Mouse (Mus musculus): ENCODE data around the gene Cebpa. TPM values are rescaled to one million over a fixed set of nuclear protein-coding genes. Genes with fewer than 3 reads are reported as not detected.

The Cebpa gene
- polyA plus RNA-seq, 1 experiment from 2014 or later = 4.3 TPM

DNA sequence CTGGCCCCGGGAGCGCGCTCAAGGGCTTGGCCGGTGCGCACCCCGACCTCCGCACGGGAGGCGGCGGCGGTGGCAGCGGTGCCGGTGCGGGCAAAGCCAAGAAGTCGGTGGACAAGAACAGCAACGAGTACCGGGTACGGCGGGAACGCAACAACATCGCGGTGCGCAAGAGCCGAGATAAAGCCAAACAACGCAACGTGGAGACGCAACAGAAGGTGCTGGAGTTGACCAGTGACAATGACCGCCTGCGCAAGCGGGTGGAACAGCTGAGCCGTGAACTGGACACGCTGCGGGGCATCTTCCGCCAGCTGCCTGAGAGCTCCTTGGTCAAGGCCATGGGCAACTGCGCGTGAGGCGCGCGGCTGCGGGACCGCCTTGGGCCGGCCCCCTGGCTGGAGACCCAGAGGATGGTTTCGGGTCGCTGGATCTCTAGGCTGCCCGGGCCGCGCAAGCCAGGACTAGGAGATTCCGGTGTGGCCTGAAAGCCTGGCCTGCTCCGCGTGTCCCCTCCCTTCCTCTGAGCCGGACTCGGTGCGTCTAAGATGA, 1.1 kb downstream of the Cebpa start:
- no peak for DNase-seq
- Histone ChIP-seq H3K9ac (peak overlapping the region; percentile 71), H3K4me1 (replicated peaks) (peaks cover 46% of the 10 kb centered on the region), H3K4me3 (replicated peaks) (peak overlapping the region; percentile 63), H3K9me3 (replicated peaks) (no peaks in the 10 kb centered on the region), H3K36me3 (no peaks in the 10 kb centered on the region), H3K27me3 (peaks cover 79% of the 10 kb centered on the region), H3K27ac (peak overlapping the region; percentile 61), H3K4me2 (peak overlapping the region; percentile 68)
- WGBS (ENCODE audit: insufficient replicate concordance) = under 1% methylated on average over 53 of the region's 53 CpGs
- ATAC-seq (ENCODE audit: low read depth) = no peak

DNA sequence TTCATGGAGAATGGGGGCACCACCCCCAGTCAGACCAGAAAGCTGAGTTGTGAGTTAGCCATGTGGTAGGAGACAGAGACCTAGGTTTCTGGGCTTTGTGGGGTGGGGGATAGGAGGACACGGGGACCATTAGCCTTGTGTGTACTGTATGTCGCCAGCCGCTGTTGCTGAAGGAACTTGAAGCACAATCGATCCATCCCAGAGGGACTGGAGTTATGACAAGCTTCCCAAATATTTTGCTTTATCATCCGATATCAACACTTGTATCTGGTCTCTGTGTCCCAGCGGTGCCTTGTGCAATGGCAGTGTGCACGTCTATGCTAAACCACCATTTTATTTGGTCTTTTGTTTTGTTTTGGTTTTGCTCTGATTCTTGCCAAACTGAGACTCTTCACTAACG, 2.1 kb downstream of the Cebpa start:
- DNase-seq = no peak
- ATAC-seq (ENCODE audit: low read depth) = no peak
- H3K4me2 ChIP-seq = peak overlapping the region; percentile 68
- H3K27ac ChIP-seq = no peak overlapping the region
- H3K36me3 ChIP-seq = no peaks in the 10 kb centered on the region
- H3K4me1 ChIP-seq (replicated peaks) = peaks cover 42% of the 10 kb centered on the region
- peaks cover 75% of the 10 kb centered on the region for H3K27me3 ChIP-seq
- H3K9me3 ChIP-seq (replicated peaks) = no peaks in the 10 kb centered on the region
- WGBS (ENCODE audit: insufficient replicate concordance) = 34% methylated on average over 8 of the region's 8 CpGs
- H3K9ac ChIP-seq = peak overlapping the region; percentile 71
- H3K4me3 ChIP-seq (replicated peaks) = peak overlapping the region; percentile 63

DNA sequence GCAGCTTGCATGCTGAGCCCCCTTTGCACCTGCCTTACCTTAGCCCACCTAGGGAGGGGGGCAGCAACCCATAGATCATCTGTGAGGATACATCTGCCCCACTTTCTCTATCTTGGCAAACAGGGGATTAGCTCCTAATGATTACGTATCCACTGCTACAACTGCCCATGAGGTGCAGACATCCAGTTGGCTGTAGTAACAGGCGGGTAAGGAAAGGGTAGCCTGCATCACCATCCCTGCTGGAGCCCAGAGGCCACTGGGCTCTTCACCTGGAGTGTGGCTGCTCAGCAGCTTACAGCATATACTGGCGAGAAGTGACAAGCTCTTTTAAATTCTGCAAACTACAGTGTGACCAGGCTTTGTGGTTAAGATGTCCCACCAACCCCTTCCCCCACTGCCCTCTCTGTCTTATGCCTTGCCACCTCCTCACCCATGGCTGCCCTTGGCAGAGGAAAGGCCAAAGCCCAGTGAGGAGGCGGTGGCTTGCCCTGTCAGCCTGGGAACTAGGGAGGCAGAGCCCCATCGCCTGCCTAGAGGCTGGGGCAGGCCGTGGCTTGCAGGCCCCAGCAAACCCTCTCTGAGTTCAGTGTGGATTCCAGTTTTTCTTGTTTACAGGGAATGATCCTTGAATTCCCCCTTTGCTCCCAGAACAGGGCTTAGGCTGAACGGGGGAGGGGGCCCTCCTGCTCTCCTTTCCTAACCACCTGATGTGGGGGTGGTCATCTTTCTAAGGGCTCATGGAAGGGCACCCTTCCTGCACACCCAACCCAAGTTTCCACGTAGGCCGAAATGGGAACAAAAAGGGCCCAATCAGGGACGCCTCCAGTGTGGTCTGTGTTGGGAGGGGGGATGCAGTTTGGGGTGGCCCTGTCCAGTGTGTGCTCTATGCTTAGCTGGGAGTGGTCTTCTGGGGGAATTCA, 3.6 kb downstream of the Cebpa start:
- ATAC-seq (ENCODE audit: low read depth) = no peak
- no peaks in the 10 kb centered on the region for H3K9me3 ChIP-seq (replicated peaks)
- peak overlapping the region; percentile 63 for H3K4me3 ChIP-seq (replicated peaks)
- peaks cover 47% of the 10 kb centered on the region for H3K4me1 ChIP-seq (replicated peaks)
- WGBS (ENCODE audit: insufficient replicate concordance) = 49% methylated on average over 10 of the region's 10 CpGs
- no peaks in the 10 kb centered on the region for H3K36me3 ChIP-seq
- H3K4me2 ChIP-seq = peak overlapping the region; percentile 68
- peaks cover 60% of the 10 kb centered on the region for H3K27me3 ChIP-seq
- DNase-seq = no peak
- H3K9ac ChIP-seq = peak overlapping the region; percentile 71; the same call in 1 of the 2 replicates
- peak overlapping the region; percentile 45; the same call in 1 of the 2 replicates for H3K27ac ChIP-seq

DNA sequence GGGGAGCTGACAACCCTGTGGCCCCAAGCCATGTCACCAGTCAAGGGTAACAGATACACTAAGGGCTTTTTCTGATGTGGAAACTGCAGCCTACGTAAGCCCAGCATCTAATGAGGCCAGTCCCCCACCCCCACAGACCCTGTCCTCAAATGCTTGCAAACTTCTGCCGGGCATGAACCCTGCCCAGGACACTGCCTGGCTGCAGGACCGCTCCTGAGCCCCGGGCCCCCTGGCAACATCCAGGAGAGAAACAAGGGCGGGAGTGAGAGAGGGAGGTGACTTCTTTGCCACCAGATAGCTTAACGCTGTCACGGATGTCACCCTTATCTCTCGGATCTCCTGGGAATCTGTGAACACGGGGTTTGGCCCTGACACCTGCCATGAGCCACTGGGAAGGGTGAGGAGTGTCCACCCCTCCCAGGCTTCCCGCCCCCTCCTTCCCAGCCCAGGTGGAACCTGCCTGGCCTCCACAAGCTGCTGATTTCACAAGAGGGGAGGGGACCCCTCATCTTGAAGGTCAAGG, 4.4 kb downstream of the Cebpa start:
- Histone ChIP-seq H3K9me3 (replicated peaks) (no peaks in the 10 kb centered on the region), H3K9ac (no peak overlapping the region), H3K4me2 (no peak overlapping the region), H3K27me3 (peaks cover 52% of the 10 kb centered on the region), H3K4me3 (replicated peaks) (no peak overlapping the region), H3K4me1 (replicated peaks) (peaks cover 52% of the 10 kb centered on the region), H3K27ac (no peak overlapping the region), H3K36me3 (no peaks in the 10 kb centered on the region)
- 46% methylated on average over 10 of the region's 10 CpGs for WGBS (ENCODE audit: insufficient replicate concordance)
- DNase-seq (no peak), ATAC-seq (ENCODE audit: low read depth) (no peak)

DNA sequence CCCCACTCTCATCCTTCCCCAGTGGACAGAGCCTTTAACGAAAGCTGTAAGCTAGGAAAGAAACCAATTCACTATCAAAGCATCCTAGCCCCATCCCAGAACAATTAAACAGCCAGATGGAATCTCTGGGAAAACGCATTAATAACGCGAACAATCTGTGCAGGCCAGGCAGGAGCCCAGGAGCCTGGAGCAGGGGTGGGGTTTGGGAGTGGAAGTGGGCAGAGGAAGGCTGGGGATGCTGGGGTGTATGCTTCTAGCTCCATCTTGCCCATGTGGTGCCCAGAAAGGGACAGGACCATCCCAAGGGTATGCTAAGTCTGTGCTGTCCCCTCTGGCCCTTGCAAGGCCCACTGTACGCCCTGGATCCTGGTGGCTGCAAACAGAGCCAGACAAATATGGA, 5.1 kb downstream of the Cebpa start:
- H3K27me3 ChIP-seq = peaks cover 45% of the 10 kb centered on the region
- H3K4me2 ChIP-seq = no peak overlapping the region
- H3K4me3 ChIP-seq (replicated peaks) = no peak overlapping the region
- WGBS (ENCODE audit: insufficient replicate concordance) = 75% methylated on average over 5 of the region's 5 CpGs
- no peak for DNase-seq
- H3K9ac ChIP-seq = no peak overlapping the region
- peaks cover 57% of the 10 kb centered on the region for H3K4me1 ChIP-seq (replicated peaks)
- no peaks in the 10 kb centered on the region for H3K36me3 ChIP-seq
- no peaks in the 10 kb centered on the region for H3K9me3 ChIP-seq (replicated peaks)
- ATAC-seq (ENCODE audit: low read depth) = no peak
- peak overlapping the region; percentile 39 for H3K27ac ChIP-seq

DNA sequence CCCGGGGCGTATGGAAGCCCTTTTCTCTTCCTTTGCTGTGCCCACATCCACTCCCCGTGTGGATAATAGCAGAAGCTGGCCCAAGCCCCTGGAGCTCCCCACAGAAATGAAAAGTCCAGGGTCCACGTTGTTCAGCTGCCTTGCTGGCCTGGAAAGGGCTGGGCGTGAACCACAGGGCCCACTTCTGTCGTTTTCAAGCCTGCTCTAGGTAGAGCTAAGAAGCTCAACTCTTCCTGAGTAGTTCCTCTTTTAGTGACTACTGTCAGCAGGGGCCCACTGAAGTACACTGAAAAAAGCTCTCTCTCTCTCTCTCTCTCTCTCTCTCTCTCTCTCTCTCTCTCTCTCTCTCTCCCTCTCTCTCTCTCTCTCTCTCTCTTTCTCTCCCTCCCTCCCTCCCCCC, 5.7 kb downstream of the Cebpa start:
- Histone ChIP-seq H3K36me3 (no peaks in the 10 kb centered on the region), H3K9me3 (replicated peaks) (no peaks in the 10 kb centered on the region), H3K9ac (no peak overlapping the region), H3K27ac (peak overlapping the region; percentile 39), H3K4me2 (no peak overlapping the region), H3K4me3 (replicated peaks) (no peak overlapping the region), H3K4me1 (replicated peaks) (peaks cover 59% of the 10 kb centered on the region), H3K27me3 (peaks cover 39% of the 10 kb centered on the region)
- WGBS (ENCODE audit: insufficient replicate concordance) = 28% methylated on average over 6 of the region's 6 CpGs
- DNase-seq = no peak
- ATAC-seq (ENCODE audit: low read depth) = no peak

DNA sequence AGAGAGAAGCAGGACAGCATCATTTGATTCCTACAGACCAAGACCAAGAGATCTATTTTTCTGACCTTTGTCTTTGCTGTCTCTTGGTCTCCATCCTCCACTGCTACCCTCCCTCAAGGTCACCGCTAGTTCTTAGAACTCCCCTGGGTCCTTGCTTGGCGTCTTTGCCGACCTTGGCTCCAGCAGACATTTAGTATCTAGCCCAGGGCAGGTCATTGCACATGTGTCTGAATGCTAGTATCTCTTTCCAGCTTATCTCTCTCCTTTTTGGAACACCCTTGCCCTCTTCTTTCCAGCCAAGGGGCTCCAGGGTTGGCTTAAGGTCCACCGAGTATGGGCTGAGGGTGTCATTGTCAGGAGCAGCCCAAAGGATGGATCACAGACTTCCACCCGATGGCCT, 6.9 kb downstream of the Cebpa start:
- no peaks in the 10 kb centered on the region for H3K9me3 ChIP-seq (replicated peaks)
- H3K27me3 ChIP-seq = peaks cover 27% of the 10 kb centered on the region
- no peak overlapping the region for H3K4me3 ChIP-seq (replicated peaks)
- no peaks in the 10 kb centered on the region for H3K36me3 ChIP-seq
- 53% methylated on average over 5 of the region's 5 CpGs for WGBS (ENCODE audit: insufficient replicate concordance)
- H3K27ac ChIP-seq = no peak overlapping the region
- H3K4me1 ChIP-seq (replicated peaks) = peaks cover 56% of the 10 kb centered on the region
- no peak overlapping the region for H3K9ac ChIP-seq
- no peak for ATAC-seq (ENCODE audit: low read depth)
- no peak overlapping the region for H3K4me2 ChIP-seq
- DNase-seq = no peak

DNA sequence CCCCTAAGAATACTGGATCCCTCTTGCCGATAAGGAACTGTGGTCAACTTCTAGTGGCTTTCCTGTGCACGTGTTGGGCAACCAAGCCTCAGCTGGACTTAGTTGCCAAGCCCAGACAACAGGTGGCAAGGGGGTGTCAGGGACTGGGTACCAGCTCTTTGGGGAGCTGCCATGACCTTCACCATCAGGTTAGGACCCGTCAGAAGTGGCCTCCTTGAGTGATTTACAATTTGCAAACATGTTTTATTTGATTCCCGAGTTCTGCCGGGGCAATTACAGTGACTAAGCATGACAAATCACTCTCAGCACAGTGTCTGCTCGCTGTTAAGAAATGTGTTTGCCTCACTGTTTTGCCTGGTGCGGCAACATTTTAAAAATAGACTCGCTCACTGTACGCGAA, 7.9 kb downstream of the Cebpa start:
- Histone ChIP-seq H3K27me3 (peaks cover 17% of the 10 kb centered on the region), H3K36me3 (no peaks in the 10 kb centered on the region), H3K4me3 (replicated peaks) (no peak overlapping the region), H3K9me3 (replicated peaks) (no peaks in the 10 kb centered on the region), H3K27ac (no peak overlapping the region; the same call in 1 of the 2 replicates), H3K4me1 (replicated peaks) (peaks cover 56% of the 10 kb centered on the region), H3K9ac (no peak overlapping the region), H3K4me2 (no peak overlapping the region)
- DNase-seq = no peak
- 14% methylated on average over 10 of the region's 10 CpGs for WGBS (ENCODE audit: insufficient replicate concordance)
- ATAC-seq (ENCODE audit: low read depth) = no peak

DNA sequence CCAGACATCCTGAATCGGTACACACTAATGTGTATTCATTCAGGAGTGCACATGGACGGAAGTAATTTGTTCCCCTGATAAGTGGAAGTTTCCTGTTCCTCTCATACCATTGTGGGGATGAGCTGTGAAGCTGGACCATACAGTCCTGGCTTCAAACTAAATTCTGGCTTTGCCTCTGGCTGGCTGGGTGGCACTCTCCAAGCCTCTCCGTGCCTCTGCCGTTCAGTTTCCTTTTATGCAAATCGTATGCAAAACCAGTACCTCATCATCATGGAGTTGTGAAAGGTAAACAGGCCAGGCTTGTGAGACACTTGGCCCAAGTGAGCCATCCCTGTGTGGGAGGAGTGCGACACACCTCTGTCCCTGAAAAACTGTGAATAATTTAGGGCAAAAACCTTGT, 8.6 kb downstream of the Cebpa start:
- Histone ChIP-seq H3K27me3 (0 out of 2 replicates have a peak, but pooled peaks cover 10% of the 10 kb centered on the region), H3K9me3 (replicated peaks) (no peaks in the 10 kb centered on the region), H3K4me2 (no peak overlapping the region), H3K27ac (no peak overlapping the region), H3K9ac (no peak overlapping the region), H3K36me3 (no peaks in the 10 kb centered on the region), H3K4me1 (replicated peaks) (peaks cover 53% of the 10 kb centered on the region), H3K4me3 (replicated peaks) (no peak overlapping the region)
- ATAC-seq (ENCODE audit: low read depth) (no peak), DNase-seq (no peak)
- WGBS (ENCODE audit: insufficient replicate concordance) = 16% methylated on average over 6 of the region's 6 CpGs

DNA sequence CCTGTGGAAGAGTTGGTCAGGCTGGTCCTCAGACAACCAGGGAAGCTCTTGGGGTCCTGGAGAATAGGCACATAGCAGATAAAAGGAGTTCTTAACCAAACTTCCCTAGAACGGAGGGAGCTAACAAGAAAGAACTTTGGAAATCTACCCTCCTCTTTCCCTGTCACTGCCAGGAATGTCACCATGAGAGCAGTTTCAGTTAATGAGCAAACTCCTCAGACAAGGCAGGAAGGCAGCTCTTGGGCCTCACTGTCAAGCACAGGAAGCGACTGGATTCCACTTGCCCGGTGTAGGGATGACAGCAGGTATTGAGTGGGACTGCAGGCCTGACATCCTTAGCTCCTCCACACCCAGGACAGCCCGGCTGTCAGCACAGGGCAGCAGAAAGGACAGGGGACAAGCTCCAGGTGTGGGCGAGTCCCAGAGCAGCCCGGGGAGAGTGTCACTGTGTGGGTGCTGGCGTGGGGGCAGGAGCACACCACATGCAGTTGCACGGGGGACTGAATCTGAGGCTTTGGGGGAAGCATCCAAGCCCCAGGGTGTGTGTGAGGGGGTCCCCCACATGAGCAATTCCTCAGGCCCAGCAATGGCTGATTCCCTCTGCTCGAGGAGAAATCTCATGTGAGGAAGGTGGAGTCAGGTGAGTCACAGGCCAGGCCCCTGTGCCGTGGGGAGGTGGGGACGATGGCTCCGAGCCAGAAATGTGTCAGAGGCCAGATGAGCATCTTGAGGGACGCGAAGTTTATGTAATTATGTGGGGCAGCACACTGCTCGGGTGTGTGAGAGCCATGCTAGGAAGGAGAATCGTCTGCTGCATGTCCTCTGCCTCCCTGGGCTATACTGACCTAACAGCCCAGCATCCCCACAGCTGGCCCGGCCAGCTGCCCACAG, 9.8 kb downstream of the Cebpa start:
- ATAC-seq (ENCODE audit: low read depth) = peak; percentile 35; the same call in 1 of the 2 replicates
- no peak overlapping the region for H3K27ac ChIP-seq
- peak overlapping the region; percentile 3; the same call in 1 of the 2 replicates for H3K9ac ChIP-seq
- peaks cover 42% of the 10 kb centered on the region for H3K4me1 ChIP-seq (replicated peaks)
- H3K36me3 ChIP-seq = no peaks in the 10 kb centered on the region
- no peak for DNase-seq
- H3K27me3 ChIP-seq = no peaks in the 10 kb centered on the region
- WGBS (ENCODE audit: insufficient replicate concordance) = 54% methylated on average over 17 of the region's 17 CpGs
- no peaks in the 10 kb centered on the region for H3K9me3 ChIP-seq (replicated peaks)
- H3K4me2 ChIP-seq = no peak overlapping the region
- no peak overlapping the region for H3K4me3 ChIP-seq (replicated peaks)

Data from liver, embryonic 13.5 days (tissue).